Comparison of ENCODE assay signal across 9 mouse cellular contexts in the genomic region with DNA sequence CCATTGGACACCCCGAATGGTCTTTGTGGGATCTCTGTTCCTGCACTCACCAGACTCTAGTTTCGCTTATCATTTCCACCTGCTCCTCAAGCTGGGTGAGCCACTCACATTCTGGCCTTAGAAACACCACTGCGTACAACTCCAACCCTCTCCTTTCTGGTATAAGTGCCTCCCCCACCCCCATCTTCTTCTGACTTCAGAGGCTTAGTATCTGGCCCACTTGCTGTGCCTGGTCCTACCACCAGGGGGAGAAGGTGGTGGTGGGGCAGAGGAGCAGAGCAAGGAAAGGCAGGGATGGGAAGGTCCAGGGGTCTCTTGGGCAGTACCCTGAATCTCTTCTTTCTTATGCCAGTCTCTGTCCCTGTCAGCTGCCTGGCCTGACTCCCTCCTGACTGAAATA. TPM values are rescaled to one million over a fixed set of nuclear protein-coding genes. Genes with fewer than 3 reads are reported as not detected.
DNase-seq lines count a peak whose midpoint lies in the region; ATAC-seq and TF ChIP-seq lines count a peak whose summit lies in the region.
"Had no signal": no experiment of that assay in that cellular context is flagged by ENCODE, and none has a peak within 500 bp of the region (broad histone marks: within the 10 kb centered on the region; RNA-seq: fewer than 3 reads in every experiment).

No protein-coding gene starts in this region.

- no peak overlapping the region for H3K9ac ChIP-seq in forebrain, embryonic 11.5 days (ENCODE audit: low read length)
- H3K9ac ChIP-seq in forebrain, embryonic 12.5 days, result no peak overlapping the region
- H3K9ac ChIP-seq: limb, embryonic 12.5 days had no signal

- no peaks in the 10 kb centered on the region for H3K27me3 ChIP-seq in forebrain, embryonic 11.5 days (ENCODE audit: control insufficient read depth, insufficient read depth, low read length)
- no peaks in the 10 kb centered on the region for H3K27me3 ChIP-seq in forebrain, embryonic 12.5 days
- no peaks in the 10 kb centered on the region for H3K27me3 ChIP-seq in thymus, adult 2 months (ENCODE audit: control insufficient read depth, insufficient read depth, low read length)
- H3K27me3 ChIP-seq: limb, embryonic 12.5 days had no signal

- H3K27ac ChIP-seq in forebrain, embryonic 11.5 days (ENCODE audit: low read depth, low read length), result no peak overlapping the region
- no peak overlapping the region for H3K27ac ChIP-seq in forebrain, embryonic 12.5 days
- H3K27ac ChIP-seq in cortical plate, adult 2 months (ENCODE audit: insufficient read depth, low read length), result no peak overlapping the region
- H3K27ac ChIP-seq in thymus, adult 2 months (ENCODE audit: control insufficient read depth, insufficient read depth, low read length), result no peak overlapping the region
- H3K27ac ChIP-seq: limb, embryonic 12.5 days had no signal

- no peaks in the 10 kb centered on the region for H3K36me3 ChIP-seq in forebrain, embryonic 11.5 days (ENCODE audit: control insufficient read depth, insufficient read depth, low read length)
- H3K36me3 ChIP-seq in forebrain, embryonic 12.5 days (replicated peaks), result no peaks in the 10 kb centered on the region
- no peaks in the 10 kb centered on the region for H3K36me3 ChIP-seq in thymus, adult 2 months (ENCODE audit: control insufficient read depth, insufficient read depth, low read length)
- H3K36me3 ChIP-seq: limb, embryonic 12.5 days had no signal

- H3K9me3 ChIP-seq in forebrain, embryonic 11.5 days (ENCODE audit: control insufficient read depth, low read length), result no peaks in the 10 kb centered on the region
- H3K9me3 ChIP-seq in forebrain, embryonic 12.5 days, result no peaks in the 10 kb centered on the region
- H3K9me3 ChIP-seq: limb, embryonic 12.5 days had no signal

- H3K4me2 ChIP-seq in forebrain, embryonic 11.5 days (ENCODE audit: low read depth, low read length, severe bottlenecking), result no peak overlapping the region
- H3K4me2 ChIP-seq in forebrain, embryonic 12.5 days, result no peak overlapping the region
- H3K4me2 ChIP-seq: limb, embryonic 12.5 days had no signal

- no peak for TF ChIP-seq POLR2A in cortical plate, adult 2 months (IDR thresholded peaks at IDR 0.05; ENCODE audit: extremely low read depth, insufficient read depth, low read length)
- TF ChIP-seq POLR2A in thymus, adult 2 months (IDR thresholded peaks at IDR 0.05; ENCODE audit: control insufficient read depth, extremely low read depth, insufficient read depth, low read length, poor library complexity), result no peak

- ATAC-seq in forebrain, embryonic 11.5 days (replicated peaks; ENCODE audit: low FRiP score), result 0 out of 2 replicates have a peak, but pooled peaks have one; percentile 12
- ATAC-seq in forebrain, embryonic 12.5 days (ENCODE audit: low FRiP score), result no peak
- ATAC-seq in megakaryocyte-erythroid progenitor cell, adult 5-6 weeks (replicated peaks; ENCODE audit: low FRiP score, low TSS enrichment, poor library complexity, severe bottlenecking), result peak; percentile 77

- DNase-seq in forebrain, embryonic 11.5 days (ENCODE audit: low spot score), result peak; percentile 79
- DNase-seq in right cerebral cortex, postnatal 14 days, result peak; percentile 63
- no peak for DNase-seq in right cerebral cortex, adult 18-20 months
- peak; percentile 82 for DNase-seq in kidney, postnatal 10 days
- DNase-seq in thymus, adult 2 months, result peak; percentile 84

- WGBS in forebrain, embryonic 11.5 days, result 66% methylated on average over 3 of the region's 3 CpGs
- 68% methylated on average over 3 of the region's 3 CpGs for WGBS in forebrain, embryonic 12.5 days
- WGBS in thymus, adult 2 months, result 88% methylated on average over 3 of the region's 3 CpGs

- no peaks in the 10 kb centered on the region for H3K4me1 ChIP-seq in forebrain, embryonic 11.5 days (replicated peaks; ENCODE audit: control insufficient read depth, insufficient read depth, low read length)
- 0 out of 2 replicates have a peak, but pooled peaks cover 3% of the 10 kb centered on the region for H3K4me1 ChIP-seq in forebrain, embryonic 12.5 days
- no peaks in the 10 kb centered on the region for H3K4me1 ChIP-seq in cortical plate, adult 2 months (ENCODE audit: control insufficient read depth, insufficient read depth, low read length)
- H3K4me1 ChIP-seq in thymus, adult 2 months (replicated peaks; ENCODE audit: control insufficient read depth, insufficient read depth, low read length), result peaks cover 1% of the 10 kb centered on the region; the same call in 1 of the 2 replicates

- peak; percentile 79 for TF ChIP-seq CTCF in cortical plate, adult 2 months (IDR thresholded peaks at IDR 0.05; ENCODE audit: extremely low read depth, insufficient read depth, low read length)
- peak; percentile 88; the same call in 1 of the 2 replicates for TF ChIP-seq CTCF in thymus, adult 2 months (IDR thresholded peaks at IDR 0.05; ENCODE audit: borderline replicate concordance, control insufficient read depth, extremely low read depth, insufficient read depth, low read length, poor library complexity)

- H3K4me3 ChIP-seq in forebrain, embryonic 11.5 days (ENCODE audit: low read depth, low read length), result no peak overlapping the region
- no peak overlapping the region for H3K4me3 ChIP-seq in forebrain, embryonic 12.5 days (replicated peaks)
- H3K4me3 ChIP-seq in cortical plate, adult 2 months (ENCODE audit: insufficient read depth, low read length), result no peak overlapping the region
- no peak overlapping the region for H3K4me3 ChIP-seq in thymus, adult 2 months (ENCODE audit: control insufficient read depth, insufficient read depth, low read length)
- H3K4me3 ChIP-seq: limb, embryonic 12.5 days had no signal

RNA-seq across cellular contexts. Expression of a gene that starts 5.3 kb away (rescaled TPM):
- polyA plus RNA-seq in forebrain, embryonic 11.5 days (2014; fragmentation: Nextera tagmentation; extraction: Ambion mirVana), result 12.4 and 13.3 TPM in 2 replicates
- polyA plus RNA-seq in forebrain, embryonic 12.5 days (2016; fragmentation: Nextera tagmentation; extraction: Ambion mirVana), result 18.2 and 22.5 TPM in 2 replicates
- 55.7 and 55.8 TPM in 2 replicates for polyA plus RNA-seq in cortical plate, adult 2 months (2012; rRNA removed)
- total RNA-seq in megakaryocyte-erythroid progenitor cell, adult 5-6 weeks (2014; fragmentation: Nextera tagmentation), result 4.8 TPM in 2 replicates
- 1.7 and 4.3 TPM in 2 replicates for total RNA-seq in megakaryocyte-erythroid progenitor cell, adult 5-6 weeks (2017)
- 9.3 and 10.3 TPM in 2 replicates for polyA plus RNA-seq in thymus, adult 2 months (2012; rRNA removed)
